Mouse (Mus musculus): ENCODE data around the gene Hivep3. TPM values are rescaled to one million over a fixed set of nuclear protein-coding genes. Genes with fewer than 3 reads are reported as not detected.

Gene Hivep3
- total and polyA plus RNA-seq, 3 experiments = 14.4 to 32.3 (median 21.2) TPM

DNA sequence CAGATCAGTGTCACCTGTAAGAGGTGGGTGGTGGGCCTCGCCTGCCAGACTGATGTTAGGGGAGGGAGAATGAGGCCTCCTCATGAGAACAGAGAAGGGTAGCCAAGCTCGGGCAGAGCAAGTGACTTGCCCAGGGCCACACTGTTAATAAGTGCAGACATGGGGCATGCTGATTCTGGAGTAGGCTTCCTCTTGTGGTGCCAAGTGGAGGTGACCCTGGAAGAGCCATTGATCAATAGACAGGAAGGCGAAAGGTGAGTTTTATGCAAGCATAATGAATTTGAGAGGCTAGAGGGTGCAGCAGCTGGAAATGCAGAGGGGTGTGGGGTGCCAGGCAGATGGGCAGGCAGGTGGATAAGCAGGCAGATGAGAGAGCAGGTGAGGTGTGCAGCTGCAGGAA, 337.8 kb downstream of the Hivep3 start:
- no peaks in the 10 kb centered on the region for H3K27me3 ChIP-seq (replicated peaks)
- H3K9me3 ChIP-seq (replicated peaks; ENCODE audit: low read length) = no peaks in the 10 kb centered on the region
- H3K4me1 ChIP-seq (ENCODE audit: control insufficient read depth in 1 of 2, insufficient read depth in 2 of 2) = peaks cover 0 to 11% of the 10 kb centered on the region in 2 experiments; a peak in 1 of 4 replicates
- dilution Hi-C loops (cut with MboI; ENCODE audit: extremely low pct_ligation_motif_present, extremely low pct_unique_long_range_greater_than_20kb, low sequenced_read_pairs) (no loop called here), in situ Hi-C loops (cut with MboI; ENCODE audit: low pct_ligation_motif_present, low pct_unique_long_range_greater_than_20kb, low sequenced_read_pairs) (no loop called here)
- H3K4me2 ChIP-seq (ENCODE audit: insufficient read depth, low read depth, poor library complexity, severe bottlenecking) = no peak overlapping the region
- H3K27ac ChIP-seq (ENCODE audit: insufficient read depth, low read depth) = no peak overlapping the region
- no peak for TF ChIP-seq POLR2A (IDR thresholded peaks at IDR 0.05; ENCODE audit: low read depth, low read length)
- no peak for TF ChIP-seq USF2 (conservative IDR thresholded peaks at IDR 0.05; ENCODE audit: low read depth, low read length)
- TF ChIP-seq MAZ (IDR thresholded peaks at IDR 0.05; ENCODE audit: low read depth, low read length) = no peak
- TF ChIP-seq UBTF (IDR thresholded peaks at IDR 0.05; ENCODE audit: low read depth, low read length) = no peak
- TF ChIP-seq SMC3 (IDR thresholded peaks at IDR 0.05; ENCODE audit: low read depth, low read length) = no peak
- TF ChIP-seq MAX (IDR thresholded peaks at IDR 0.05; ENCODE audit: low read length) = no peak
- TF ChIP-seq CHD2 (IDR thresholded peaks at IDR 0.05; ENCODE audit: low read length) = no peak
- TF ChIP-seq ZNF384 (IDR thresholded peaks at IDR 0.05; ENCODE audit: low read depth, low read length) = no peak
- TF ChIP-seq ELF1 (IDR thresholded peaks at IDR 0.05; ENCODE audit: low read depth, low read length) = no peak
- no peak for TF ChIP-seq E2F4 (IDR thresholded peaks at IDR 0.05; ENCODE audit: insufficient replicate concordance, low read depth, low read length)
- TF ChIP-seq GABPA (IDR thresholded peaks at IDR 0.05; ENCODE audit: insufficient replicate concordance, low read depth, low read length) = no peak
- TF ChIP-seq PAX5 (IDR thresholded peaks at IDR 0.05; ENCODE audit: low read length) = no peak
- TF ChIP-seq TBP (conservative IDR thresholded peaks at IDR 0.05; ENCODE audit: low read depth, low read length) = no peak
- no peak for TF ChIP-seq ZMIZ1 (IDR thresholded peaks at IDR 0.05; ENCODE audit: low read depth, low read length)
- no peak for TF ChIP-seq HCFC1 (IDR thresholded peaks at IDR 0.05; ENCODE audit: low read depth, low read length)
- DNase-seq (ENCODE audit: extremely low read depth) = no peak
- no peaks in the 10 kb centered on the region for H3K79me2 ChIP-seq (replicated peaks; ENCODE audit: control insufficient read depth, extremely low read depth, insufficient read depth, poor library complexity, severe bottlenecking)
- H3K36me3 ChIP-seq (replicated peaks in 1 of 2; ENCODE audit: control insufficient read depth in 1 of 2, insufficient read depth in 1 of 2, low read length in 1 of 2) = peaks cover 47 to 96% of the 10 kb centered on the region in 2 experiments
- H3K9ac ChIP-seq (ENCODE audit: insufficient read depth, low read depth) = no peak overlapping the region
- no peak overlapping the region for H3K4me3 ChIP-seq (replicated peaks in 1 of 3; ENCODE audit: low read depth in 2 of 3, low read length in 2 of 3, poor library complexity in 1 of 3)

DNA sequence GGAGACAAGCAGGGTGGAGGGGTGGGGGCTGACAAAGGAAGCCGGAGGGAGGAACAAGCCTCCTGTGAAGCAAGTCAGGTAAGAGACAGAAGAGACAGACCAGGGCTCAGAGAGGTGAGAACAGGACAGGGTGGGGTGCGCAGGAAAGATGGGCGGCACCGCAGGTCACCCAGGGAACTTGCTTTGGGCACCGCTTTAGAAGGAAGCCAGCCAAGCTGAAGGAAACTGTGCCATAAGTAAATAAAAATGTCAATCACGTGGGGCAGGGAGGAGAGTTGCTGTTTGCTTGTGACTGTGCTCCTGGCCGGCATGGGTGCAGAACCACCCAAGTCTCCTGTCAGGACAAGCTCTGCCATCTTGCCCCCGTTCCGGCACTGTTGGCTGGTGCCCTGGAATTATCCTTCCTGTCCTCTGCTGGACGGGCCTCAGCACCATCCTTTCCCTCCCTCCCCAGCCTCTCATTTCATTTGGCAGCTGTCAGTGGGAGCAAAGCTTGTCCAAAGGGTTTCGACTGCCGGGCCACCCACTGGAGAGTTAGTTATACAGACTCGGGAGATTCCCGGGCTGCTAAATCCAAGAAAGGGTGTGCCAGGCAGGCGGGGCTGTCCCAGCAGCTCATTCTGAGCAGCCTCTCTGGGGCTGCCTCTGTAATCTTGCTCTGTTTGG, 338.4 kb downstream of the Hivep3 start:
- H3K27me3 ChIP-seq (replicated peaks) = no peaks in the 10 kb centered on the region
- peaks cover 0 to 5% of the 10 kb centered on the region in 2 experiments; a peak in 1 of 4 replicates for H3K4me1 ChIP-seq (ENCODE audit: control insufficient read depth in 1 of 2, insufficient read depth in 2 of 2)
- H3K79me2 ChIP-seq (replicated peaks; ENCODE audit: control insufficient read depth, extremely low read depth, insufficient read depth, poor library complexity, severe bottlenecking) = no peaks in the 10 kb centered on the region
- no peak overlapping the region for H3K4me2 ChIP-seq (ENCODE audit: insufficient read depth, low read depth, poor library complexity, severe bottlenecking)
- peaks cover 42 to 95% of the 10 kb centered on the region in 2 experiments for H3K36me3 ChIP-seq (replicated peaks in 1 of 2; ENCODE audit: control insufficient read depth in 1 of 2, insufficient read depth in 1 of 2, low read length in 1 of 2)
- H3K9ac ChIP-seq (ENCODE audit: insufficient read depth, low read depth) = no peak overlapping the region
- no peak for DNase-seq (ENCODE audit: extremely low read depth)
- no peak overlapping the region for H3K4me3 ChIP-seq (replicated peaks in 1 of 3; ENCODE audit: low read depth in 2 of 3, low read length in 2 of 3, poor library complexity in 1 of 3)
- in situ Hi-C loops (cut with MboI; ENCODE audit: low pct_ligation_motif_present, low pct_unique_long_range_greater_than_20kb, low sequenced_read_pairs) (no loop called here), dilution Hi-C loops (cut with MboI; ENCODE audit: extremely low pct_ligation_motif_present, extremely low pct_unique_long_range_greater_than_20kb, low sequenced_read_pairs) (no loop called here)
- H3K9me3 ChIP-seq (replicated peaks; ENCODE audit: low read length) = no peaks in the 10 kb centered on the region
- no peak overlapping the region for H3K27ac ChIP-seq (ENCODE audit: insufficient read depth, low read depth)
- TF ChIP-seq ZC3H11A (IDR thresholded peaks at IDR 0.05; ENCODE audit: low read depth, low read length) = no peak
- no peak for TF ChIP-seq BHLHE40 (IDR thresholded peaks at IDR 0.05; ENCODE audit: low read depth, low read length)
- TF ChIP-seq MXI1 (IDR thresholded peaks at IDR 0.05; ENCODE audit: low read depth, low read length) = no peak
- no peak for TF ChIP-seq RAD21 (IDR thresholded peaks at IDR 0.05; ENCODE audit: low read depth, low read length)
- TF ChIP-seq TBP (conservative IDR thresholded peaks at IDR 0.05; ENCODE audit: low read depth, low read length) = no peak
- TF ChIP-seq IRF4 (IDR thresholded peaks at IDR 0.05; ENCODE audit: low read depth, low read length) = no peak
